Mouse (Mus musculus): ENCODE results near the gene Mtmr12.

GRCm38 (mm10) chr15:12205160-12205901 is 503 bp downstream of the Mtmr12 start:
- no peak for TF ChIP-seq CTCF (IDR thresholded peaks at IDR 0.05; ENCODE audit: extremely low read depth, insufficient read depth, low read length)
- TF ChIP-seq POLR2A (IDR thresholded peaks at IDR 0.05; ENCODE audit: extremely low read depth, insufficient read depth, low read length): no peak

All from cortical plate, adult 2 months (tissue).